Mouse (Mus musculus) neural tube, embryonic 11.5 days (tissue): ENCODE results near the gene Mrpl43. TPM values are rescaled to one million over a fixed set of nuclear protein-coding genes. Genes with fewer than 3 reads are reported as not detected.

Experiments
- ATAC-seq: fragments of 200-750 bp; cut with Nextera tagmentation; 2 replicates; pipeline ENCODE4 v1.8.0; 2017; ENCODE audit warnings: moderate number of reproducible peaks, mild to moderate bottlenecking, moderate TSS enrichment, moderate library complexity; ENCODE audit not compliant: insufficient read depth, low FRiP score, low TSS enrichment
- DNase-seq: peaks from one replicate; pipeline ENCODE4 v3.0.0-alpha.2; 2015; ENCODE audit warnings: low spot score
- H3K27ac ChIP-seq: fragments of 300-500 bp; sonication (generic); 2 replicates; pipeline ENCODE4 v1.5.1; 2014; ENCODE audit warnings: low read depth, mild to moderate bottlenecking, low read length
- H3K27me3 ChIP-seq: fragments of 300-500 bp; sonication (generic); 2 replicates; pipeline ENCODE4 v1.6.1; 2014; ENCODE audit warnings: mild to moderate bottlenecking, low read length, mixed read lengths; ENCODE audit not compliant: control insufficient read depth, insufficient read depth
- H3K36me3 ChIP-seq: fragments of 300-500 bp; sonication (generic); 2 replicates; pipeline ENCODE4 v1.6.1; 2014; ENCODE audit warnings: mild to moderate bottlenecking, low read length, moderate library complexity, mixed read lengths; ENCODE audit not compliant: control insufficient read depth, insufficient read depth
- H3K4me1 ChIP-seq: fragments of 300-500 bp; sonication (generic); 2 replicates; pipeline ENCODE4 v1.6.1; 2014; ENCODE audit warnings: low read length, mixed read lengths; ENCODE audit not compliant: control insufficient read depth, insufficient read depth
- H3K4me2 ChIP-seq: fragments of 300-500 bp; sonication (generic); 2 replicates; pipeline ENCODE4 v1.6.1; 2014; ENCODE audit warnings: low read depth, mild to moderate bottlenecking, moderate library complexity
- H3K4me3 ChIP-seq: fragments of 300-500 bp; sonication (generic); 2 replicates; pipeline ENCODE4 v1.5.1; 2014; ENCODE audit warnings: low read depth, low read length
- H3K9ac ChIP-seq: fragments of 300-500 bp; sonication (generic); 2 replicates; pipeline ENCODE4 v1.6.1; 2014; ENCODE audit warnings: mild to moderate bottlenecking, low read length
- H3K9me3 ChIP-seq: fragments of 300-500 bp; sonication (generic); 2 replicates; pipeline ENCODE4 v1.6.1; 2016; ENCODE audit warnings: low read length; ENCODE audit not compliant: control insufficient read depth
- WGBS: fragments of 180-500 bp; shearing (Covaris S2); extraction: QIAGEN DNeasy Blood & Tissue Kit; methylation state at CpG from one replicate; pipeline ENCODE4 v1.1.7; 2014; 5-methylcytosine and 5-hydroxymethylcytosine counted together
- polyA plus RNA-seq: library from polyadenylated mRNA; unstranded; fragments of >200 nt; fragmentation: Nextera tagmentation; extraction: Ambion mirVana; gene quantifications from 2 replicates; pipeline ENCODE4 v1.2.1, GENCODE M21; 2014

Gene Mrpl43
- polyA plus RNA-seq, 1 experiment from 2014 or later: 65.3 TPM

GRCm38 (mm10) chr19:45031780-45032179 lies 25.5 kb upstream of the Mrpl43 start:
- no peak overlapping the region for H3K9ac ChIP-seq
- H3K4me3 ChIP-seq: no peak overlapping the region; the same call in 1 of the 2 replicates
- no peak overlapping the region for H3K4me2 ChIP-seq
- H3K27me3 ChIP-seq: no peaks in the 10 kb centered on the region
- peaks cover 3% of the 10 kb centered on the region for H3K36me3 ChIP-seq
- H3K4me1 ChIP-seq: peaks cover 5% of the 10 kb centered on the region
- H3K27ac ChIP-seq: no peak overlapping the region
- WGBS: 25% methylated on average over 4 of the region's 4 CpGs
- DNase-seq: peak; percentile 81
- H3K9me3 ChIP-seq: no peaks in the 10 kb centered on the region
- no peak for ATAC-seq

- no peak overlapping the region for H3K9ac ChIP-seq
- H3K4me1 ChIP-seq: peaks cover 5% of the 10 kb centered on the region
- 42% methylated on average over 20 of the region's 20 CpGs for WGBS
- H3K27me3 ChIP-seq: no peaks in the 10 kb centered on the region
- 0 out of 2 replicates have a peak, but pooled peaks have one; percentile 31 for ATAC-seq
- H3K36me3 ChIP-seq: peaks cover 8% of the 10 kb centered on the region
- DNase-seq: peak; percentile 79
- H3K4me2 ChIP-seq: peak overlapping the region; percentile 24; the same call in 1 of the 2 replicates
- no peak overlapping the region for H3K27ac ChIP-seq
- no peaks in the 10 kb centered on the region for H3K9me3 ChIP-seq
- no peak overlapping the region for H3K4me3 ChIP-seq
Measured at GRCm38 (mm10) chr19:45030746-45031693, 24.8 kb upstream of the Mrpl43 start.

- Histone ChIP-seq H3K27me3 (no peaks in the 10 kb centered on the region), H3K36me3 (peaks cover 15% of the 10 kb centered on the region), H3K9me3 (no peaks in the 10 kb centered on the region), H3K4me2 (no peak overlapping the region), H3K4me3 (no peak overlapping the region), H3K9ac (no peak overlapping the region), H3K4me1 (peaks cover 5% of the 10 kb centered on the region), H3K27ac (no peak overlapping the region)
- 32% methylated on average over 8 of the region's 8 CpGs for WGBS
- ATAC-seq: no peak
- DNase-seq: peak; percentile 64
Measured at GRCm38 (mm10) chr19:45030111-45030510, 23.9 kb upstream of the Mrpl43 start.

GRCm38 (mm10) chr19:45029571-45029970 lies 23.3 kb upstream of the Mrpl43 start:
- DNase-seq (no peak), ATAC-seq (no peak)
- Histone ChIP-seq H3K9ac (no peak overlapping the region), H3K4me1 (peaks cover 5% of the 10 kb centered on the region), H3K27me3 (no peaks in the 10 kb centered on the region), H3K27ac (no peak overlapping the region), H3K9me3 (no peaks in the 10 kb centered on the region), H3K36me3 (peaks cover 19% of the 10 kb centered on the region), H3K4me2 (no peak overlapping the region), H3K4me3 (no peak overlapping the region)
- WGBS: 57% methylated on average over 9 of the region's 9 CpGs

GRCm38 (mm10) chr19:45028746-45029145 lies 22.5 kb upstream of the Mrpl43 start:
- Histone ChIP-seq H3K4me1 (peaks cover 5% of the 10 kb centered on the region), H3K4me2 (0 out of 2 replicates have a peak overlapping the region, but pooled peaks have one; percentile 16), H3K36me3 (peaks cover 24% of the 10 kb centered on the region), H3K9me3 (no peaks in the 10 kb centered on the region), H3K27me3 (no peaks in the 10 kb centered on the region), H3K9ac (no peak overlapping the region), H3K4me3 (no peak overlapping the region), H3K27ac (no peak overlapping the region)
- DNase-seq (no peak), ATAC-seq (no peak)
- WGBS: 67% methylated on average over 19 of the region's 19 CpGs

- Histone ChIP-seq H3K4me1 (peaks cover 5% of the 10 kb centered on the region), H3K36me3 (peaks cover 28% of the 10 kb centered on the region), H3K4me2 (no peak overlapping the region), H3K9me3 (no peaks in the 10 kb centered on the region), H3K4me3 (no peak overlapping the region), H3K27me3 (no peaks in the 10 kb centered on the region), H3K9ac (peak overlapping the region; percentile 6; the same call in 1 of the 2 replicates), H3K27ac (no peak overlapping the region)
- no peak for ATAC-seq
- DNase-seq: peak; percentile 36
- 82% methylated on average over 6 of the region's 6 CpGs for WGBS
Measured at GRCm38 (mm10) chr19:45027848-45028247, 21.6 kb upstream of the Mrpl43 start.

GRCm38 (mm10) chr19:45026958-45027670 lies 20.9 kb upstream of the Mrpl43 start:
- ATAC-seq (no peak), DNase-seq (no peak)
- peaks cover 31% of the 10 kb centered on the region for H3K36me3 ChIP-seq
- no peaks in the 10 kb centered on the region for H3K27me3 ChIP-seq
- H3K4me3 ChIP-seq: no peak overlapping the region
- no peak overlapping the region for H3K4me2 ChIP-seq
- H3K27ac ChIP-seq: no peak overlapping the region
- H3K4me1 ChIP-seq: peaks cover 5% of the 10 kb centered on the region
- no peak overlapping the region for H3K9ac ChIP-seq
- H3K9me3 ChIP-seq: no peaks in the 10 kb centered on the region
- 73% methylated on average over 6 of the region's 6 CpGs for WGBS

- Histone ChIP-seq H3K36me3 (peaks cover 35% of the 10 kb centered on the region), H3K4me1 (peaks cover 9% of the 10 kb centered on the region)
Measured at GRCm38 (mm10) chr19:45025937-45026568, 19.8 kb upstream of the Mrpl43 start.

More at GRCm38 (mm10) chr19:45025937-45026568, 19.8 kb upstream of the Mrpl43 start:
- no peak overlapping the region for H3K4me3 ChIP-seq
- DNase-seq (no peak), ATAC-seq (no peak)
- H3K9ac ChIP-seq: no peak overlapping the region
- no peak overlapping the region for H3K27ac ChIP-seq
- H3K9me3 ChIP-seq: no peaks in the 10 kb centered on the region
- no peak overlapping the region for H3K4me2 ChIP-seq
- no peaks in the 10 kb centered on the region for H3K27me3 ChIP-seq
- 95% methylated on average over 37 of the region's 37 CpGs for whole genome bisulfite sequencing
